Mouse (Mus musculus): Measurements from ENCODE around the gene Papln. TPM values are rescaled to one million over a fixed set of nuclear protein-coding genes. Genes with fewer than 3 reads are reported as not detected.

The Papln gene
- polyA plus RNA-seq, 1 experiment from 2014 or later: 0.10 TPM

Other genes with a start within 250 kb of the Papln start
- gene Dcaf4, start 243.2 kb upstream of the Papln start, polyA plus RNA-seq (2016; fragmentation: Nextera tagmentation; extraction: Ambion mirVana): 29.5 and 30.1 TPM in 2 replicates
- 21.8 and 24.8 TPM in 2 replicates for gene Zfyve1, start 166.4 kb upstream of the Papln start, polyA plus RNA-seq (2016; fragmentation: Nextera tagmentation; extraction: Ambion mirVana)
- gene Rbm25, start 132.4 kb upstream of the Papln start, polyA plus RNA-seq (2016; fragmentation: Nextera tagmentation; extraction: Ambion mirVana): 315 and 324 TPM in 2 replicates
- 61.4 and 63.3 TPM in 2 replicates for gene Psen1, start 75.5 kb upstream of the Papln start, polyA plus RNA-seq (2016; fragmentation: Nextera tagmentation; extraction: Ambion mirVana)
- 39.3 and 41.9 TPM in 2 replicates for gene Numb, start 158.3 kb downstream of the Papln start, polyA plus RNA-seq (2016; fragmentation: Nextera tagmentation; extraction: Ambion mirVana)
- gene Riox1, start 187.0 kb downstream of the Papln start, polyA plus RNA-seq (2016; fragmentation: Nextera tagmentation; extraction: Ambion mirVana): 15.9 and 16.8 TPM in 2 replicates
- not detected in 2 replicates for gene Heatr4, start 221.2 kb downstream of the Papln start, polyA plus RNA-seq (2016; fragmentation: Nextera tagmentation; extraction: Ambion mirVana)
- gene Acot2, start 224.2 kb downstream of the Papln start, polyA plus RNA-seq (2016; fragmentation: Nextera tagmentation; extraction: Ambion mirVana): 18.9 and 19.1 TPM in 2 replicates
- 21.5 and 29.6 TPM in 2 replicates for gene Acot1, start 245.9 kb downstream of the Papln start, polyA plus RNA-seq (2016; fragmentation: Nextera tagmentation; extraction: Ambion mirVana)

Data from embryonic facial prominence, embryonic 10.5 days (tissue).